Mouse (Mus musculus): ENCODE measurements around the gene Carns1. TPM values are rescaled to one million over a fixed set of nuclear protein-coding genes. Genes with fewer than 3 reads are reported as not detected.
A peak's percentile ranks its signal among the peaks of the same experiment; 100 is the strongest.
"Not testable (repeated sequence)": the region's sequence is repeated elsewhere in the genome, so short reads cannot be mapped to it uniquely, and the experiment has no call there.

Carns1 gene
- total and polyA plus RNA-seq, 2 experiments, result 0.65 to 1.9 TPM

DNA sequence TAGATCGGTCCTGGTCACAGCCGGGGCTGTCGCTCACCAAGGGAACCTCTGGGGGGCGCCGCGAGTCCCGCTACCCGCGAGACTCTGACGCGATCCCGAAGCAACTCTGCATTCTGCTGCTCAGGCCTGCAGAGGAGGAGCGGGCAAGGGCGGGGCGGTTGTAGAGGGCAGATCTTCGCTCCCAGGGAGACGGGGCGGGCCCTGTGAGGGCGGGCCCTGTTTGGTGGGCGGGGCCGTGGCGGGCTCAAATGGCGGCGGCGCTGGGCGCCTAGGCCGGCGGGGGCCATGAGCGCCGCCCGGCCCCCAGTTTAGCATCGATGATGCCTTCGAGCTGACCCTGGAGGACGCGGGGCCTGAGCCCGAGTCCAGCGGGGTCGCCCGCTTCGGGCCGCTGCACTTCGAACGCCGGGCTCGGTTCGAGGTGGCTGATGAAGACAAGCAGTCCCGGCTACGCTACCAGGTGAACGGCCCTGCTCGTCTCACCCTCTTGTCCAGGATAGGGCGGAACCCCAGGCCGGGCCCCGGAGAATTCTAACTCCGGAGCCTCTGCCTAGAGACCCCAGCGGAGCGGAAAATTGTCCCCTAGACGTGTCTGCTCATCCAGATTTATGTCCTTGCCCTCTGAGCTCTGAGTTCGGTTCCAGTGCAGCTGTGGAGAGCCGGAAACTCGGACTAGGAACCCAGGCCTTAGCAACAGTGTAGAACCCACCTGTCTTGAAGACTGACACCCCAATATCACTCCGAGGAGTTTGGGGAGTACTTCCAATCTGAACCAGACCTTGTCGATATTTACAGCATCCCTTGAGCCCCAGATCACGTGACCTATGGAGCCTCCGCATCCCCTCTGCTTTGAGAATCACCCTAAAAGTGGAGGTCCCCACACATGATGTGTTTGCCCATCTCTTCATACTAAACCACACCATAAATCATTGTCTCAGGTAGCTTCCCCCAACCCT lies 49.3 kb downstream of the Carns1 start, which contains the start of gene Aip:
TSS of gene Aip (minus strand) at position 118 of the 956 bp plus-strand sequence.
- Histone ChIP-seq H3K4me3 (ENCODE audit: insufficient read depth, low read depth, low read length) (peak within 1 kb of the TSS; percentile 93), H3K9ac (ENCODE audit: low read depth, low read length) (peak within 1 kb of the TSS; percentile 90), H3K4me1 (ENCODE audit: control insufficient read depth, insufficient read depth, low read length) (peaks cover 5% of the 10 kb centered on the region; the same call in 1 of the 2 replicates), H3K27ac (replicated peaks; ENCODE audit: insufficient read depth, low read depth, low read length) (peak within 1 kb of the TSS; percentile 72), H3K79me2 (ENCODE audit: control insufficient read depth, insufficient read depth, low read length) (peaks cover 8% of the 10 kb centered on the region; the same call in 1 of the 2 replicates), H3K27me3 (ENCODE audit: control insufficient read depth, insufficient read depth, low read length) (no peaks in the 10 kb centered on the region), H3K36me3 (ENCODE audit: control insufficient read depth, insufficient read depth, low read length) (no peaks in the 10 kb centered on the region; the same call in 1 of the 2 replicates)
- WGBS, result 1% methylated on average over 63 of the region's 64 CpGs
- TF ChIP-seq CTCF (IDR thresholded peaks at IDR 0.05; ENCODE audit: low read depth, low read length) (peak; percentile 76), POLR2A (IDR thresholded peaks at IDR 0.05; ENCODE audit: extremely low read depth, insufficient read depth, low read length) (peak; percentile 89)
- peak; percentile 87 for DNase-seq (ENCODE audit: extremely low read depth, low read depth, low spot score)

DNA sequence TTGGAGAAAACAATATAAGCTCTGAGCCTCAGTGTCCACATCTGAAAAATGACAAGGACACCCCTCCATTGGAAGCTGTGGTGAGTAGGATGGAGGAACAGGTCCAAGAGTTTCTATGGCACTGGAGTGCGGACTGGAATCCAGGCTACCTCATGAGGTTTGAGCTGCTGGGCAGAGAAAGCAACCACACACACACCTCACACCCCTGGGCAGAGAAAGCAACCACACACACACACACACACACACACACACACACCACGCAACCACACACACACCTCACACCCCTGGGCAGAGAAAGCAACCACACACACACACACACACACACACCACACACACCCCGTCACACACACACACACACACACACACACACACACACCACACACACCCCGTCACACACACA lies 50.0 kb downstream of the Carns1 start:
- H3K27me3 ChIP-seq (ENCODE audit: control insufficient read depth, insufficient read depth, low read length); H3K79me2 ChIP-seq (ENCODE audit: control insufficient read depth, insufficient read depth, low read length); DNase-seq (ENCODE audit: extremely low read depth, low read depth, low spot score); H3K36me3 ChIP-seq (ENCODE audit: control insufficient read depth, insufficient read depth, low read length); H3K4me1 ChIP-seq (ENCODE audit: control insufficient read depth, insufficient read depth, low read length): not testable (repeated sequence)
- WGBS, result 4% methylated on average over 4 of the region's 4 CpGs
- H3K4me3 ChIP-seq (ENCODE audit: insufficient read depth, low read depth, low read length), result peak overlapping the region; percentile 41
- peak overlapping the region; percentile 63 for H3K9ac ChIP-seq (ENCODE audit: low read depth, low read length)
- H3K27ac ChIP-seq (replicated peaks; ENCODE audit: insufficient read depth, low read depth, low read length), result 0 out of 2 replicates have a peak overlapping the region, but pooled peaks have one; percentile 3

DNA sequence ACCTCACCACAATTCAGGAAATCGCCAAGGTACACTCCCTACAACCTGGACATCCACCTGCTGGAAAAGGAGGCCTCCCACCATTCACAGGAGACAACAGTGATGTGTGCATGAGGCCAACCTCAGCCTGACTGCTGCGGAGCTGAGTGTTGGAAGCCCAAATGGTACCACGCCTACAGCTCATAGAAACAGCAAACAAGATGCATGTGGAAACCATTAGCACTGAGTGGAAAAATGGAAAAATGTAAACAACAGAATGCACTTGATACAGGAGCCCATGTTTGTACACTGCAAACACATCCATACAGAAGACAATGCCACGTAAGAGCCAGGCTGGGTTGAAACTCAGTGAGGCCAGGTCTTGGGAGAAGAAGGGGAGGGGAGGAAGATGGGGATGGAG lies 50.8 kb downstream of the Carns1 start:
- 82% methylated on average over 4 of the region's 4 CpGs for WGBS
- Histone ChIP-seq H3K27me3 (ENCODE audit: control insufficient read depth, insufficient read depth, low read length) (no peaks in the 10 kb centered on the region), H3K9ac (ENCODE audit: low read depth, low read length) (no peak overlapping the region), H3K36me3 (ENCODE audit: control insufficient read depth, insufficient read depth, low read length) (no peaks in the 10 kb centered on the region; the same call in 1 of the 2 replicates), H3K4me1 (ENCODE audit: control insufficient read depth, insufficient read depth, low read length) (peaks cover 10% of the 10 kb centered on the region), H3K79me2 (ENCODE audit: control insufficient read depth, insufficient read depth, low read length) (peaks cover 8% of the 10 kb centered on the region; the same call in 1 of the 2 replicates), H3K27ac (replicated peaks; ENCODE audit: insufficient read depth, low read depth, low read length) (no peak overlapping the region), H3K4me3 (ENCODE audit: insufficient read depth, low read depth, low read length) (no peak overlapping the region)
- DNase-seq (ENCODE audit: extremely low read depth, low read depth, low spot score), result no peak
- TF ChIP-seq CTCF (IDR thresholded peaks at IDR 0.05; ENCODE audit: low read depth, low read length) (no peak), POLR2A (IDR thresholded peaks at IDR 0.05; ENCODE audit: extremely low read depth, insufficient read depth, low read length) (no peak)

DNA sequence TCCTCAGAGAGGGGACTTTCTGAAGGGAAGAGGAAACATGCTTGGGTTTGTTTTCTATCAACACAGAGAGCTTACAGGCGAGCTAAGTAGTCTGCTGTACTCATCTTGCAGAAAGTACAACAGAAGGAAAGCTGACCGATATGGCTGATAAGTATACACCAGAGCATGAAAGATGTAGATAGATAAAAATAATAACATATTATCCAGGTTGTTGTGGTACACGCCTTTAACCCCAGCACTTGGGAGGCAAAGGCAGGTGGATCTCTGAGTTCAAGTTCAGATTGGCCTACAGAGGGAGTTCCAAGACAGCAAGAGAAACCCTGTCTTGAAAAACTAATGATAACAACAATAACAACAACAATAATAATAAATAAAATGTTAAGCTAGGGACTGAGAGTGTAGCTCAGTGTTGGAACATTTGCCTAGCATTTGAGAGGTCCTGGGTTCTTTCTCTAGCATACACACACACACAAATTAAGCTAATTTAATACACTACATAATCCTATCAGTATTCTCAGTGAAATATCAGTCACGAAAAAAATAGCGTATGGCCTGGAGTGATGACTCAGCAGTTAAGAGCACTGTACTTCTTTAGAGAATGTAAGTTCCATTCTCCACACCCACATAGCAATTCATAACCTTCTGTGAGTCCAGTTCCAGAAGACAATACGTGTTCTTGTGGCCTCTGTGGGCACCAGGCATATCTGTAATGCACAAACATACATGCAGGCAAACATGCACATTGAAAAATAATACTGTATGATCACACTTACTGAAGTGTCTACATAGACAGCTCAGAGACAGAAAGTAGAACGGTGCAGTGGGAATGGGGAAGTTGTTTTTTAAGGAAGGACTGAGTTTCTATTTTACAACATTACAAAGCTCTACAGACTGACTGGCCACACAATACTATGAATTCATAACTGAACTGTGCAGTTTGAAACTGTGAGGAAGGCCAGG lies 52.6 kb downstream of the Carns1 start:
- DNase-seq (ENCODE audit: extremely low read depth, low read depth, low spot score), result no peak
- Histone ChIP-seq H3K36me3 (ENCODE audit: control insufficient read depth, insufficient read depth, low read length) (no peaks in the 10 kb centered on the region; the same call in 1 of the 2 replicates), H3K4me3 (ENCODE audit: insufficient read depth, low read depth, low read length) (no peak overlapping the region), H3K27me3 (ENCODE audit: control insufficient read depth, insufficient read depth, low read length) (no peaks in the 10 kb centered on the region), H3K4me1 (ENCODE audit: control insufficient read depth, insufficient read depth, low read length) (peaks cover 10% of the 10 kb centered on the region), H3K9ac (ENCODE audit: low read depth, low read length) (no peak overlapping the region), H3K27ac (replicated peaks; ENCODE audit: insufficient read depth, low read depth, low read length) (no peak overlapping the region), H3K79me2 (ENCODE audit: control insufficient read depth, insufficient read depth, low read length) (peaks cover 8% of the 10 kb centered on the region; the same call in 1 of the 2 replicates)
- TF ChIP-seq POLR2A (IDR thresholded peaks at IDR 0.05; ENCODE audit: extremely low read depth, insufficient read depth, low read length), result no peak
- TF ChIP-seq CTCF (IDR thresholded peaks at IDR 0.05; ENCODE audit: low read depth, low read length), result no peak
- WGBS, result 83% methylated on average over 7 of the region's 7 CpGs

DNA sequence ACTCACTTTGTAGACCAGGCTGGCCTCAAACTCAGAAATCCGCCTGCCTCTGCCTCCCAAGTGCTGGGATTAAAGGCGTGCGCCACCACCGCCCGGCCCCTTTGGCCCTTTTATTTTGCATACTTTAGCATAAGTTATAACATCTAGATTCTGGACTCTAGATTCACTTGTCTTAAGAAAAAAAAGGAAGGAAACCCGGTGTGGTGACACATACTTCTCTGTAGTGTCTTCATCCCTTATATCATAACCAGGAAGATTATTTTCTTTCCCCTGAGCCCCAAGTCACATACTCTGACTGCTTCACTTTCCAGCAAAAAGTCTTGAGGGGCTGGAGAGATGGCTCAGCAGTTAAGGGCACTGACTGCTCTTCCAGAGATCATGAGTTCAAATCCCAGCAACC lies 53.4 kb downstream of the Carns1 start:
- H3K79me2 ChIP-seq (ENCODE audit: control insufficient read depth, insufficient read depth, low read length); H3K4me1 ChIP-seq (ENCODE audit: control insufficient read depth, insufficient read depth, low read length); DNase-seq (ENCODE audit: extremely low read depth, low read depth, low spot score); H3K4me3 ChIP-seq (ENCODE audit: insufficient read depth, low read depth, low read length); H3K27me3 ChIP-seq (ENCODE audit: control insufficient read depth, insufficient read depth, low read length); H3K9ac ChIP-seq (ENCODE audit: low read depth, low read length); H3K36me3 ChIP-seq (ENCODE audit: control insufficient read depth, insufficient read depth, low read length): not testable (repeated sequence)
- WGBS, result 62% methylated on average over 6 of the region's 6 CpGs
- H3K27ac ChIP-seq (replicated peaks; ENCODE audit: insufficient read depth, low read depth, low read length), result peak overlapping the region; percentile 7; the same call in 1 of the 2 replicates
